Mouse (Mus musculus) liver, embryonic 14.5 days (tissue): ENCODE measurements around the gene Cnih3. TPM values are rescaled to one million over a fixed set of nuclear protein-coding genes. Genes with fewer than 3 reads are reported as not detected.

ENCODE experiments used
- ATAC-seq: fragments of 200-750 bp; cut with Nextera tagmentation; 2 replicates; pipeline ENCODE4 v1.8.0; 2017; ENCODE audit warnings: moderate number of reproducible peaks, mild to moderate bottlenecking, moderate library complexity; ENCODE audit not compliant: insufficient read depth
- DNase-seq, 3 experiments: peaks; one replicate each; pipeline ENCODE4 v3.0.0-alpha.2; 2012 to 2013; ENCODE audit warnings: low read depth in 3 of 3, low spot score in 3 of 3
- H3K27ac ChIP-seq: fragments of 300-500 bp; sonication (generic); 2 replicates; pipeline ENCODE4 v1.5.1; 2014; ENCODE audit warnings: moderate library complexity, mild to moderate bottlenecking, control low read depth, inconsistent platforms
- H3K27me3 ChIP-seq: fragments of 300-500 bp; sonication (generic); 2 replicates; pipeline ENCODE4 v1.6.1; 2014; ENCODE audit warnings: mild to moderate bottlenecking, low read length, moderate library complexity; ENCODE audit not compliant: control insufficient read depth, insufficient read depth
- H3K36me3 ChIP-seq: fragments of 300-500 bp; sonication (generic); replicated peaks from 2 replicates; pipeline ENCODE4 v1.6.1; 2014; ENCODE audit warnings: low read depth; ENCODE audit not compliant: control insufficient read depth, insufficient read depth
- H3K4me1 ChIP-seq, 2 experiments: fragments of 200-500 bp in 1 of 2; fragments of 300-500 bp in 1 of 2; sonication (generic) in 1 of 2; replicated peaks; 2 replicates each; pipeline ENCODE4 v1.6.1; 2012 to 2014; ENCODE audit warnings: antibody characterized with exemption in 1 of 2, inconsistent platforms in 1 of 2, low read length in 1 of 2; ENCODE audit not compliant: control insufficient read depth in 2 of 2, insufficient read depth in 2 of 2
- H3K4me2 ChIP-seq: fragments of 300-500 bp; sonication (generic); 2 replicates; pipeline ENCODE4 v1.6.1; 2014; ENCODE audit warnings: low read depth, mild to moderate bottlenecking, control low read depth, moderate library complexity
- H3K4me3 ChIP-seq, 2 experiments: fragments of 200-500 bp in 1 of 2; fragments of 300-500 bp in 1 of 2; sonication (generic) in 1 of 2; 2 replicates each; pipeline ENCODE4 v1.5.1; 2012 to 2014; ENCODE audit warnings: low read depth in 2 of 2, low read length in 2 of 2, mild to moderate bottlenecking in 2 of 2, control low read depth in 1 of 2, inconsistent platforms in 1 of 2, moderate library complexity in 1 of 2; ENCODE audit not compliant: insufficient read depth in 1 of 2
- H3K9ac ChIP-seq: fragments of 300-500 bp; sonication (generic); replicated peaks from 2 replicates; pipeline ENCODE4 v1.6.1; 2014; ENCODE audit warnings: mild to moderate bottlenecking, control low read depth, moderate library complexity
- H3K9me3 ChIP-seq: fragments of 300-500 bp; sonication (generic); 2 replicates; pipeline ENCODE4 v1.6.1; 2016; ENCODE audit warnings: low read length, mixed read lengths; ENCODE audit not compliant: control insufficient read depth
- CTCF ChIP-seq: IDR thresholded peaks from 2 replicates; pipeline ENCODE4 v1.5.1; 2016; ENCODE audit warnings: antibody characterized with exemption, low read depth, control low read depth
- EP300 ChIP-seq: IDR thresholded peaks from 2 replicates; pipeline ENCODE4 v1.6.1; 2016; ENCODE audit warnings: antibody characterized with exemption, low read depth
- WGBS: fragments of 180-500 bp; shearing (Covaris S2); extraction: QIAGEN DNeasy Blood & Tissue Kit; methylation state at CpG from one replicate; pipeline ENCODE4 v1.1.7; 2014; ENCODE audit not compliant: insufficient replicate concordance; 5-methylcytosine and 5-hydroxymethylcytosine counted together
- polyA plus RNA-seq, 2 experiments: library from polyadenylated mRNA; depleted of rRNA in 1 of 2; stranded (reverse) in 1 of 2; unstranded in 1 of 2; fragments of >200 nt; fragmentation: Nextera tagmentation in 1 of 2; extraction: Ambion mirVana in 1 of 2; gene quantifications; 2 replicates each; pipeline versions ENCODE4 v1.2.1 to v1.2.3; 2012 to 2014

The Cnih3 gene
- polyA plus RNA-seq, 2 experiments, result 0.02 TPM; not detected in 1

DNA sequence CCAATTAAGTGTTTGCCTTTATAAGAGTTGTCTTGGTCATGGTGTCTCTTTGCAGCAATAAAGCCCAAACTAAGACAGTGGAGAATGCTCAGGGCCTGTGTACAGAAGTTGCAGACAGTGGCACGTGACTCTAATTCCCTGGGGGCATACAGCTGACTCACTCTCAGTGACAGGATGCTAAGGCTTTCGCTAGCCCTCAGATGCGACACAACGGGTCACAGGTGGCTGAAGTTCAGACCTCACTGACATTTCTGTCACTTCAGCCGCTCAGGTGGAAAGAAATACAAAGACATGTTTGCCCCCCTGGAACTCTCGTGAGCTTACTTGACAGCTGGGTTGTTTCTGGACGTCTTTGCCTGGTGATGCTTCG lies 39.4 kb upstream of the Cnih3 start:
- H3K9me3 ChIP-seq, result no peaks in the 10 kb centered on the region
- H3K9ac ChIP-seq, result no peak overlapping the region
- no peak overlapping the region for H3K4me3 ChIP-seq
- peaks cover 12 to 14% of the 10 kb centered on the region in 2 experiments for H3K4me1 ChIP-seq
- no peaks in the 10 kb centered on the region for H3K36me3 ChIP-seq
- ATAC-seq (no peak), DNase-seq (no peak)
- H3K27ac ChIP-seq, result no peak overlapping the region
- 81% methylated on average over 8 of the region's 8 CpGs for WGBS
- no peak overlapping the region for H3K4me2 ChIP-seq
- no peaks in the 10 kb centered on the region for H3K27me3 ChIP-seq
- no peak for TF ChIP-seq EP300
- no peak for TF ChIP-seq CTCF

- TF ChIP-seq EP300, result no peak
- TF ChIP-seq CTCF, result no peak
- H3K27me3 ChIP-seq, result no peaks in the 10 kb centered on the region
- no peak overlapping the region for H3K4me2 ChIP-seq
- DNase-seq (no peak), ATAC-seq (no peak)
- no peaks in the 10 kb centered on the region for H3K36me3 ChIP-seq
- H3K9ac ChIP-seq, result no peak overlapping the region
- peaks cover 12 to 16% of the 10 kb centered on the region in 2 experiments for H3K4me1 ChIP-seq
- H3K4me3 ChIP-seq, result no peak overlapping the region
- H3K9me3 ChIP-seq, result no peaks in the 10 kb centered on the region
- WGBS, result 85% methylated on average over 10 of the region's 10 CpGs
- H3K27ac ChIP-seq, result no peak overlapping the region
Measured at GRCm38 (mm10) chr1:181314301-181314700, 38.1 kb upstream of the Cnih3 start.

GRCm38 (mm10) chr1:181315350-181315749 lies 37.1 kb upstream of the Cnih3 start:
- ATAC-seq (no peak), DNase-seq (no peak)
- Histone ChIP-seq H3K27ac (no peak overlapping the region), H3K4me2 (no peak overlapping the region), H3K9ac (no peak overlapping the region), H3K27me3 (no peaks in the 10 kb centered on the region), H3K4me3 (no peak overlapping the region), H3K36me3 (no peaks in the 10 kb centered on the region), H3K9me3 (no peaks in the 10 kb centered on the region), H3K4me1 (peaks cover 10 to 13% of the 10 kb centered on the region in 2 experiments)
- TF ChIP-seq EP300 (no peak), CTCF (no peak)
- WGBS, result 48% methylated on average over 3 of the region's 3 CpGs

DNA sequence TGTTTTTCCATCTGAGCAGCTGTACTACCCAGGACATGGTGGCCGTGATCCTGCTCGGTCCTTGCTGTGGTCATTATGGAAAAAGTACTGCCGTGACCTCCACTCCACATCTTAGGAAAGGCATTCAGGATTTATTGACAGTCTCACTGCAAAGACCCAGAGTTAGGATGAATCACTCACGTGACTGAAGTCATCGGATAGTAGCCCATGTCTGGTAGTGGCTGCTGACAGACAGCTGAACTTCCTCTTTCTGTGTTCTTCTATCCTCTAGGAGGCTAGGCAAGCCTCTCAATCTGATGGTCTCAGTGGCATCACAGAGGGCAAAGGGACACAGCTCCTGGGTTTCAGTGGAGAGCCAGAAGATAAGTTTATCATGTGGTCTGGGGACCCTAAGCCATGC lies 35.9 kb upstream of the Cnih3 start:
- no peak for DNase-seq
- Histone ChIP-seq H3K27ac (no peak overlapping the region), H3K9me3 (no peaks in the 10 kb centered on the region), H3K9ac (no peak overlapping the region), H3K27me3 (no peaks in the 10 kb centered on the region), H3K4me3 (no peak overlapping the region), H3K4me1 (peaks cover 0 to 5% of the 10 kb centered on the region in 2 experiments; a peak in 1 of 4 replicates), H3K36me3 (no peaks in the 10 kb centered on the region), H3K4me2 (no peak overlapping the region)
- no peak for ATAC-seq
- TF ChIP-seq CTCF, result no peak
- TF ChIP-seq EP300, result no peak
- 40% methylated on average over 5 of the region's 5 CpGs for WGBS

DNA sequence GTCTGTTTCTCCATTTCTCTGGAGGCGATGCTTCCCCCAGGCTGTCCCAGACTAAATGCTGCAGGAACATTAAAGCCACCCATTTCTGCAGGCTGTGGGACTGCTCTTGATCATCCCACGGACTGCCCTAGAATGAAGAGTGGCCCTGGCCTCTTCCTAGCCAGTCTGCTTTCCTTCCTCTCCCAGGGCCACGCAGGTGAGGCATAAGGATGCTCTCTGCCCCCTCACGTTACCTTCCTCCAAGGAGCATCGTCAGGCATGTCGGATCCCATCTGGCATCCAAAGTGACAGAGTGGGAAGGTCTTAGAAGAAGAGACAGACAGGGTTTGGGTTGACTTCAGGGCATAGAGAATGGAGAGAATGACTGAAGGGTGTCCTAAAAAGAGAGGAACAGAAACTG lies 33.0 kb upstream of the Cnih3 start:
- ATAC-seq (no peak), DNase-seq (no peak)
- no peak overlapping the region for H3K4me3 ChIP-seq
- no peak overlapping the region for H3K27ac ChIP-seq
- WGBS, result 71% methylated on average over 6 of the region's 6 CpGs
- H3K4me1 ChIP-seq, result peaks cover 21 to 27% of the 10 kb centered on the region in 2 experiments
- H3K4me2 ChIP-seq, result no peak overlapping the region
- no peaks in the 10 kb centered on the region for H3K36me3 ChIP-seq
- no peak overlapping the region for H3K9ac ChIP-seq
- no peaks in the 10 kb centered on the region for H3K27me3 ChIP-seq
- no peaks in the 10 kb centered on the region for H3K9me3 ChIP-seq
- TF ChIP-seq EP300, result no peak
- no peak for TF ChIP-seq CTCF

GRCm38 (mm10) chr1:181321149-181321548 lies 31.3 kb upstream of the Cnih3 start:
- H3K9me3 ChIP-seq, result no peaks in the 10 kb centered on the region
- TF ChIP-seq CTCF (no peak), EP300 (no peak)
- H3K27me3 ChIP-seq, result no peaks in the 10 kb centered on the region
- H3K4me3 ChIP-seq, result no peak overlapping the region
- H3K36me3 ChIP-seq, result no peaks in the 10 kb centered on the region
- H3K9ac ChIP-seq, result no peak overlapping the region
- H3K4me2 ChIP-seq, result no peak overlapping the region
- H3K4me1 ChIP-seq, result peaks cover 32 to 34% of the 10 kb centered on the region in 2 experiments
- WGBS, result 86% methylated on average over 5 of the region's 5 CpGs
- H3K27ac ChIP-seq, result no peak overlapping the region
- DNase-seq (no peak), ATAC-seq (no peak)
